Comparison of ENCODE assay signal across 8 mouse cellular contexts in the genomic region with DNA sequence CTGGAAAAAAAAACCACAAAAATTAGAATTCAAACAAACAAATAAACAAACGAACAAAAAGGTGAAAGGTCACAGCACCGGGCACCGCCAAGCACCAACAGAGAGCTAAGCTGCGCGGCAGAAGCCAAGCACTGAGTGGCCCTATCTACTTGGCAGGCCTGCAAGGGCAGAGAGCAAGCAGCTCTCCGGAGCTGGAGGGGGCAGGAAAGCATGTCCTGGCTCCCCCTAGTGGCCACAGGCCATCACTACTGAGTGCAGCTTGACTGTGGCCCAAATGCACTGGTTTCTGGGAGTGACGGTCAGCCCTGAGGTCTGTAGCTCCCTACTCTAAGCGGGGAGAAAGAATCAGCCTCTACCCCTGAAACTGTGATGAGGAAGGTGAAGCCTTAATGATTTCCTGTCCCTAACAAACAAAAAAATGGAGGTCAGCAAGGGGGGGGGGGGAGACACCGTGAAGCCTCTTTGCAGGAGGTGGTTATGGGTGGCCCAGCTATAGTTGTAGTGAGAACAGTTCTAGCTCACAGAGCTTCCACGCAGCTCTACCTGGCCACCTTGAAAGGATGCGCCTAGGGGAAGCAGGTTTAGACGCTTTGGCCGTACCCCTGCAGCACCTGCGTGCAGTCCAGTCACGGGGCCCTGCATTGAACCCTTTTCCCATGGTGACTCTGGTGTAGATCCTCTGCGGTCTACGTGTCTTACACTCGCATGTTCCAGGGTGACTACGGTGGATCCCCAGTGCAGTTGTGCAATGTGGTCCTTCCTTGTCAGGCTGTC.
DNase-seq lines count a peak whose midpoint lies in the region; ATAC-seq and TF ChIP-seq lines count a peak whose summit lies in the region.

No protein-coding gene starts in this region.

- TF ChIP-seq CTCF in bone marrow macrophage, adult 2 months (IDR thresholded peaks at IDR 0.05; ENCODE audit: low read depth, low read length) = peak; percentile 57
- TF ChIP-seq CTCF in embryonic fibroblast, embryonic 13.5 days (IDR thresholded peaks at IDR 0.05; ENCODE audit: borderline replicate concordance, insufficient read depth, low read length) = peak; percentile 99

- no peaks in the 10 kb centered on the region for H3K9me3 ChIP-seq in heart, embryonic 10.5 days
- H3K9me3 ChIP-seq in kidney, embryonic 14.5 days (ENCODE audit: control insufficient read depth, low read length) = no peaks in the 10 kb centered on the region

- DNase-seq in A20 (ENCODE audit: low read depth, low spot score) (peak; percentile 80), liver (peak; percentile 83)
- DNase-seq in heart, embryonic 10.5 days (ENCODE audit: low spot score) = peak; percentile 89
- peak; percentile 44 to 65 for DNase-seq in monocyte, adult 2 months (ENCODE audit: low read depth in 1 of 2, low spot score in 2 of 2)
- DNase-seq in spleen, postnatal 14 days (ENCODE audit: low spot score in 2 of 2) = peak; percentile 52 to 68

- H3K4me3 ChIP-seq in bone marrow macrophage, adult 2 months (ENCODE audit: insufficient read depth, low read length) = no peak overlapping the region
- no peak overlapping the region for H3K4me3 ChIP-seq in embryonic fibroblast, embryonic 13.5 days (ENCODE audit: insufficient read depth, low read length)
- no peak overlapping the region for H3K4me3 ChIP-seq in heart, embryonic 10.5 days
- no peak overlapping the region for H3K4me3 ChIP-seq in kidney, embryonic 14.5 days (ENCODE audit: low read length)

- no peak overlapping the region for H3K4me2 ChIP-seq in kidney, embryonic 14.5 days (replicated peaks; ENCODE audit: low read depth, low read length)

- peak; percentile 90 for ATAC-seq in kidney, embryonic 14.5 days (ENCODE audit: low FRiP score, low TSS enrichment)

- H3K4me1 ChIP-seq in bone marrow macrophage, adult 2 months (ENCODE audit: control insufficient read depth, insufficient read depth, low read length) = peaks cover 30% of the 10 kb centered on the region
- no peaks in the 10 kb centered on the region for H3K4me1 ChIP-seq in embryonic fibroblast, embryonic 13.5 days (ENCODE audit: control insufficient read depth, insufficient read depth, low read length)
- peaks cover 27% of the 10 kb centered on the region for H3K4me1 ChIP-seq in heart, embryonic 10.5 days
- peaks cover 8% of the 10 kb centered on the region; the same call in 1 of the 2 replicates for H3K4me1 ChIP-seq in kidney, embryonic 14.5 days (ENCODE audit: control insufficient read depth, insufficient read depth, low read length)

- no peak overlapping the region for H3K9ac ChIP-seq in kidney, embryonic 14.5 days (ENCODE audit: low read depth, low read length)

- no peak overlapping the region for H3K27ac ChIP-seq in bone marrow macrophage, adult 2 months (ENCODE audit: insufficient read depth, low read depth, low read length)
- H3K27ac ChIP-seq in embryonic fibroblast, embryonic 13.5 days (ENCODE audit: insufficient read depth, low read length) = no peak overlapping the region
- 0 out of 2 replicates have a peak overlapping the region, but pooled peaks have one; percentile 22 for H3K27ac ChIP-seq in heart, embryonic 10.5 days
- no peak overlapping the region for H3K27ac ChIP-seq in kidney, embryonic 14.5 days (ENCODE audit: low read depth, low read length)

- H3K36me3 ChIP-seq in heart, embryonic 10.5 days = no peaks in the 10 kb centered on the region; the same call in 1 of the 2 replicates
- no peaks in the 10 kb centered on the region for H3K36me3 ChIP-seq in kidney, embryonic 14.5 days (ENCODE audit: control insufficient read depth, insufficient read depth, low read length)

- WGBS in heart, embryonic 10.5 days = 54% methylated on average over 19 of the region's 19 CpGs
- WGBS in kidney, embryonic 14.5 days = 59% methylated on average over 19 of the region's 19 CpGs

- no peak for TF ChIP-seq POLR2A in bone marrow macrophage, adult 2 months (IDR thresholded peaks at IDR 0.05; ENCODE audit: borderline replicate concordance, low read depth, low read length)
- no peak for TF ChIP-seq POLR2A in embryonic fibroblast, embryonic 13.5 days (IDR thresholded peaks at IDR 0.05; ENCODE audit: low read depth, low read length)

- no peaks in the 10 kb centered on the region for H3K27me3 ChIP-seq in heart, embryonic 10.5 days (ENCODE audit: insufficient read depth, poor library complexity, severe bottlenecking)
- H3K27me3 ChIP-seq in kidney, embryonic 14.5 days (ENCODE audit: control insufficient read depth, insufficient read depth, low read length) = no peaks in the 10 kb centered on the region
